ENCODE assay signal across 9 mouse cellular contexts in genomic region chr9:41736234-41736859, GRCm38 (mm10).
DNase-seq lines count a peak whose midpoint lies in the region; ATAC-seq and TF ChIP-seq lines count a peak whose summit lies in the region.
"Had no signal": no experiment of that assay in that cellular context is flagged by ENCODE, and none has a peak within 500 bp of the region (broad histone marks: within the 10 kb centered on the region; RNA-seq: fewer than 3 reads in every experiment).

No protein-coding gene starts in this region.

- H3K36me3 ChIP-seq in heart, embryonic 11.5 days (ENCODE audit: control insufficient read depth, insufficient read depth, low read length) = no peaks in the 10 kb centered on the region
- no peaks in the 10 kb centered on the region for H3K36me3 ChIP-seq in intestine, embryonic 16.5 days (ENCODE audit: control insufficient read depth, insufficient read depth, low read length)
- no peaks in the 10 kb centered on the region for H3K36me3 ChIP-seq in midbrain, postnatal 0 days (ENCODE audit: insufficient read depth, low read length)
- H3K36me3 ChIP-seq: G1E had no signal

- no peaks in the 10 kb centered on the region for H3K9me3 ChIP-seq in heart, embryonic 11.5 days (replicated peaks; ENCODE audit: control insufficient read depth, low read length)
- no peaks in the 10 kb centered on the region for H3K9me3 ChIP-seq in intestine, embryonic 16.5 days (ENCODE audit: control insufficient read depth, low read length)
- H3K9me3 ChIP-seq in midbrain, postnatal 0 days (ENCODE audit: low read length) = no peaks in the 10 kb centered on the region
- H3K9me3 ChIP-seq: G1E had no signal

- 0 out of 2 replicates have a peak, but pooled peaks have one; percentile 7 for TF ChIP-seq POLR2A in embryonic fibroblast, embryonic 13.5 days (IDR thresholded peaks at IDR 0.05; ENCODE audit: low read depth, low read length)

- ATAC-seq in heart, embryonic 11.5 days (replicated peaks; ENCODE audit: insufficient number of reproducible peaks, low FRiP score, low TSS enrichment) = no peak
- ATAC-seq in intestine, embryonic 16.5 days = peak; percentile 41
- ATAC-seq in midbrain, postnatal 0 days (ENCODE audit: low FRiP score) = peak; percentile 75

- peak overlapping the region; percentile 90 for H3K27ac ChIP-seq in heart, embryonic 11.5 days (ENCODE audit: low read depth, low read length)
- peak overlapping the region; percentile 92 for H3K27ac ChIP-seq in embryonic fibroblast, embryonic 13.5 days (ENCODE audit: insufficient read depth, low read length)
- peak overlapping the region; percentile 78 for H3K27ac ChIP-seq in intestine, embryonic 16.5 days (ENCODE audit: low read length)
- peak overlapping the region; percentile 97 for H3K27ac ChIP-seq in midbrain, postnatal 0 days (ENCODE audit: low read depth, low read length)

- peak overlapping the region; percentile 75 for H3K4me2 ChIP-seq in heart, embryonic 11.5 days
- peak overlapping the region; percentile 84 for H3K4me2 ChIP-seq in intestine, embryonic 16.5 days (ENCODE audit: low read depth, low read length)
- peak overlapping the region; percentile 55 for H3K4me2 ChIP-seq in midbrain, postnatal 0 days (ENCODE audit: low read depth, low read length, poor library complexity, severe bottlenecking)

- intact Hi-C loops in heart, postnatal 14 days (cut with DNase I) = loop anchor here (5.0 kb wide), 1 partner anchor 216 kb away; no protein-coding TSS in a partner anchor

- H3K4me3 ChIP-seq in heart, embryonic 11.5 days (ENCODE audit: low read depth, low read length) = peak overlapping the region; percentile 42
- peak overlapping the region; percentile 1; the same call in 1 of the 2 replicates for H3K4me3 ChIP-seq in embryonic fibroblast, embryonic 13.5 days (ENCODE audit: insufficient read depth, low read length)
- H3K4me3 ChIP-seq in intestine, embryonic 16.5 days (ENCODE audit: low read length) = peak overlapping the region; percentile 45
- H3K4me3 ChIP-seq in midbrain, postnatal 0 days (ENCODE audit: low read depth, low read length) = peak overlapping the region; percentile 36

- no peak for DNase-seq in heart, postnatal 14 days
- DNase-seq in ES-CJ7 (ENCODE audit: low read depth, low spot score) = peak; percentile 84
- peak; percentile 66 for DNase-seq in midbrain, postnatal 0 days (ENCODE audit: low spot score)
- DNase-seq in gastrocnemius, postnatal 25 days = no peak
- DNase-seq in thymus, postnatal 0 days (ENCODE audit: low spot score) = no peak

- peak overlapping the region; percentile 73 for H3K9ac ChIP-seq in heart, embryonic 11.5 days (ENCODE audit: low read depth, low read length)
- peak overlapping the region; percentile 58 for H3K9ac ChIP-seq in intestine, embryonic 16.5 days (ENCODE audit: low read depth, low read length)
- H3K9ac ChIP-seq in midbrain, postnatal 0 days (replicated peaks; ENCODE audit: low read length, poor library complexity, severe bottlenecking) = peak overlapping the region; percentile 63

- H3K27me3 ChIP-seq in heart, embryonic 11.5 days (ENCODE audit: control insufficient read depth, insufficient read depth, low read length) = no peaks in the 10 kb centered on the region
- no peaks in the 10 kb centered on the region for H3K27me3 ChIP-seq in intestine, embryonic 16.5 days (replicated peaks; ENCODE audit: control insufficient read depth, insufficient read depth, low read length)
- H3K27me3 ChIP-seq in midbrain, postnatal 0 days (ENCODE audit: insufficient read depth, low read length) = no peaks in the 10 kb centered on the region

- no peak for TF ChIP-seq CTCF in embryonic fibroblast, embryonic 13.5 days (IDR thresholded peaks at IDR 0.05; ENCODE audit: borderline replicate concordance, insufficient read depth, low read length)
- no peak for TF ChIP-seq CTCF in midbrain, postnatal 0 days (IDR thresholded peaks at IDR 0.05)

- WGBS in heart, embryonic 11.5 days (ENCODE audit: insufficient replicate concordance) = 4% methylated on average over 16 of the region's 16 CpGs
- 2% methylated on average over 16 of the region's 16 CpGs for WGBS in intestine, embryonic 16.5 days
- WGBS in midbrain, postnatal 0 days = 2% methylated on average over 16 of the region's 16 CpGs

- 0 out of 2 replicates have a peak, but pooled peaks cover 3% of the 10 kb centered on the region for H3K4me1 ChIP-seq in heart, embryonic 11.5 days (ENCODE audit: control insufficient read depth, insufficient read depth, low read length)
- peaks cover 8% of the 10 kb centered on the region for H3K4me1 ChIP-seq in embryonic fibroblast, embryonic 13.5 days (ENCODE audit: control insufficient read depth, insufficient read depth, low read length)
- no peaks in the 10 kb centered on the region for H3K4me1 ChIP-seq in intestine, embryonic 16.5 days (ENCODE audit: control insufficient read depth, insufficient read depth, low read length)
- H3K4me1 ChIP-seq in midbrain, postnatal 0 days (ENCODE audit: insufficient read depth, low read length) = peaks cover 8% of the 10 kb centered on the region; the same call in 1 of the 2 replicates

Comparison
In these comparisons a context has a peak if more than half of its experiments do, and no peak if none do; other contexts are left out.
1. DNase-seq: peak in ES-CJ7 (single experiment) and midbrain, postnatal 0 days (single experiment); none in heart, postnatal 14 days (0 of 2), gastrocnemius, postnatal 25 days (single experiment) and thymus, postnatal 0 days (single experiment).
2. Peak in every context shown above with its lines, with median percentiles within 50 percentile points of each other: H3K27ac ChIP-seq, H3K4me2 ChIP-seq, H3K4me3 ChIP-seq and H3K9ac ChIP-seq.